Mouse (Mus musculus): Measurements from ENCODE around the gene Gm3336. TPM values are rescaled to one million over a fixed set of nuclear protein-coding genes. Genes with fewer than 3 reads are reported as not detected.
A peak's percentile ranks its signal among the peaks of the same experiment; 100 is the strongest.

Gene Gm3336
- total and polyA plus RNA-seq, 3 experiments = 0.25 to 0.49 TPM; not detected in 1

- 0 out of 2 replicates have a peak, but pooled peaks have one; percentile 38 for TF ChIP-seq RCOR1 (conservative IDR thresholded peaks at IDR 0.05; ENCODE audit: low read depth, low read length)
- no peak for TF ChIP-seq ZC3H11A (IDR thresholded peaks at IDR 0.05; ENCODE audit: low read depth, low read length)
These were observed 42.5 kb downstream of the Gm3336 start, which contains the start of gene Mpv17l2 (continued) for GRCm38 (mm10) chr8:70760775-70761406.

GRCm38 (mm10) chr8:70762118-70762517 is 43.8 kb downstream of the Gm3336 start:
- Histone ChIP-seq H3K9me3 (replicated peaks; ENCODE audit: low read length) (no peaks in the 10 kb centered on the region), H3K4me1 (ENCODE audit: control insufficient read depth in 1 of 2, insufficient read depth in 2 of 2) (peaks cover 8 to 52% of the 10 kb centered on the region in 2 experiments), H3K4me3 (replicated peaks in 1 of 3; ENCODE audit: low read depth in 2 of 3, low read length in 2 of 3, poor library complexity in 1 of 3) (no peak overlapping the region), H3K79me2 (replicated peaks; ENCODE audit: control insufficient read depth, extremely low read depth, insufficient read depth, poor library complexity, severe bottlenecking) (no peaks in the 10 kb centered on the region), H3K9ac (ENCODE audit: insufficient read depth, low read depth) (no peak overlapping the region), H3K27me3 (replicated peaks) (no peaks in the 10 kb centered on the region), H3K36me3 (replicated peaks in 1 of 2; ENCODE audit: control insufficient read depth in 1 of 2, insufficient read depth in 1 of 2, low read length in 1 of 2) (peaks cover 23 to 51% of the 10 kb centered on the region in 2 experiments), H3K4me2 (ENCODE audit: insufficient read depth, low read depth, poor library complexity, severe bottlenecking) (no peak overlapping the region), H3K27ac (ENCODE audit: insufficient read depth, low read depth) (no peak overlapping the region)
- dilution Hi-C loops (cut with MboI; ENCODE audit: extremely low pct_ligation_motif_present, extremely low pct_unique_long_range_greater_than_20kb, low sequenced_read_pairs) = no loop called here
- DNase-seq (ENCODE audit: extremely low read depth) = no peak
- TF ChIP-seq ZKSCAN1 (IDR thresholded peaks at IDR 0.05; ENCODE audit: borderline replicate concordance, low read depth, low read length) (no peak), ZMIZ1 (IDR thresholded peaks at IDR 0.05; ENCODE audit: low read depth, low read length) (no peak), EP300 (IDR thresholded peaks at IDR 0.05; ENCODE audit: low read length) (no peak), IRF4 (IDR thresholded peaks at IDR 0.05; ENCODE audit: low read depth, low read length) (no peak), USF2 (conservative IDR thresholded peaks at IDR 0.05; ENCODE audit: low read depth, low read length) (no peak), KAT2A (IDR thresholded peaks at IDR 0.05; ENCODE audit: insufficient replicate concordance, low read length) (no peak), BHLHE40 (IDR thresholded peaks at IDR 0.05; ENCODE audit: low read depth, low read length) (no peak), CHD2 (IDR thresholded peaks at IDR 0.05; ENCODE audit: low read length) (no peak), E2F4 (IDR thresholded peaks at IDR 0.05; ENCODE audit: insufficient replicate concordance, low read depth, low read length) (no peak), MAZ (IDR thresholded peaks at IDR 0.05; ENCODE audit: low read depth, low read length) (no peak), JUN (IDR thresholded peaks at IDR 0.05; ENCODE audit: insufficient read depth, low read depth, low read length) (no peak)
- in situ Hi-C loops (cut with MboI; ENCODE audit: low pct_ligation_motif_present, low pct_unique_long_range_greater_than_20kb, low sequenced_read_pairs) = loop anchor here (5.0 kb wide), 1 partner anchor 80 kb away; no protein-coding TSS in a partner anchor

- Histone ChIP-seq H3K27me3 (replicated peaks) (no peaks in the 10 kb centered on the region), H3K9ac (ENCODE audit: insufficient read depth, low read depth) (no peak overlapping the region), H3K9me3 (replicated peaks; ENCODE audit: low read length) (no peaks in the 10 kb centered on the region), H3K27ac (ENCODE audit: insufficient read depth, low read depth) (no peak overlapping the region), H3K4me1 (ENCODE audit: control insufficient read depth in 1 of 2, insufficient read depth in 2 of 2) (peaks cover 18 to 65% of the 10 kb centered on the region in 2 experiments), H3K79me2 (replicated peaks; ENCODE audit: control insufficient read depth, extremely low read depth, insufficient read depth, poor library complexity, severe bottlenecking) (no peaks in the 10 kb centered on the region), H3K4me2 (ENCODE audit: insufficient read depth, low read depth, poor library complexity, severe bottlenecking) (no peak overlapping the region), H3K4me3 (replicated peaks in 1 of 3; ENCODE audit: low read depth in 2 of 3, low read length in 2 of 3, poor library complexity in 1 of 3) (no peak overlapping the region), H3K36me3 (replicated peaks in 1 of 2; ENCODE audit: control insufficient read depth in 1 of 2, insufficient read depth in 1 of 2, low read length in 1 of 2) (peaks cover 16 to 43% of the 10 kb centered on the region in 2 experiments)
- peak; percentile 87 to 91 for TF ChIP-seq CTCF (conservative IDR thresholded peaks at IDR 0.05 in 1 of 2, IDR thresholded peaks at IDR 0.05 in 1 of 2; ENCODE audit: low read depth in 2 of 2, low read length in 2 of 2)
- TF ChIP-seq POLR2A (IDR thresholded peaks at IDR 0.05; ENCODE audit: low read depth, low read length) = no peak
- peak; percentile 78 for TF ChIP-seq SMC3 (IDR thresholded peaks at IDR 0.05; ENCODE audit: low read depth, low read length)
- TF ChIP-seq HCFC1 (IDR thresholded peaks at IDR 0.05; ENCODE audit: low read depth, low read length) = no peak
- TF ChIP-seq NELFE (IDR thresholded peaks at IDR 0.05; ENCODE audit: low read depth, low read length) = no peak
- peak; percentile 81 for TF ChIP-seq RAD21 (IDR thresholded peaks at IDR 0.05; ENCODE audit: low read depth, low read length)
- TF ChIP-seq MEF2A (IDR thresholded peaks at IDR 0.05; ENCODE audit: borderline replicate concordance, low read depth, low read length) = no peak
- in situ Hi-C loops (cut with MboI; ENCODE audit: low pct_ligation_motif_present, low pct_unique_long_range_greater_than_20kb, low sequenced_read_pairs) = loop anchor here (5.0 kb wide), 1 partner anchor 79 kb away; no protein-coding TSS in a partner anchor
- dilution Hi-C loops (cut with MboI; ENCODE audit: extremely low pct_ligation_motif_present, extremely low pct_unique_long_range_greater_than_20kb, low sequenced_read_pairs) = no loop called here
- peak; percentile 66 for DNase-seq (ENCODE audit: extremely low read depth)
These were observed 45.0 kb downstream of the Gm3336 start for GRCm38 (mm10) chr8:70763354-70763753.

Data from CH12.LX (cell line).